Mouse (Mus musculus): ENCODE results near the gene Gdf11.
A peak's percentile ranks its signal among the peaks of the same experiment; 100 is the strongest.

The Gdf11 gene

DNA sequence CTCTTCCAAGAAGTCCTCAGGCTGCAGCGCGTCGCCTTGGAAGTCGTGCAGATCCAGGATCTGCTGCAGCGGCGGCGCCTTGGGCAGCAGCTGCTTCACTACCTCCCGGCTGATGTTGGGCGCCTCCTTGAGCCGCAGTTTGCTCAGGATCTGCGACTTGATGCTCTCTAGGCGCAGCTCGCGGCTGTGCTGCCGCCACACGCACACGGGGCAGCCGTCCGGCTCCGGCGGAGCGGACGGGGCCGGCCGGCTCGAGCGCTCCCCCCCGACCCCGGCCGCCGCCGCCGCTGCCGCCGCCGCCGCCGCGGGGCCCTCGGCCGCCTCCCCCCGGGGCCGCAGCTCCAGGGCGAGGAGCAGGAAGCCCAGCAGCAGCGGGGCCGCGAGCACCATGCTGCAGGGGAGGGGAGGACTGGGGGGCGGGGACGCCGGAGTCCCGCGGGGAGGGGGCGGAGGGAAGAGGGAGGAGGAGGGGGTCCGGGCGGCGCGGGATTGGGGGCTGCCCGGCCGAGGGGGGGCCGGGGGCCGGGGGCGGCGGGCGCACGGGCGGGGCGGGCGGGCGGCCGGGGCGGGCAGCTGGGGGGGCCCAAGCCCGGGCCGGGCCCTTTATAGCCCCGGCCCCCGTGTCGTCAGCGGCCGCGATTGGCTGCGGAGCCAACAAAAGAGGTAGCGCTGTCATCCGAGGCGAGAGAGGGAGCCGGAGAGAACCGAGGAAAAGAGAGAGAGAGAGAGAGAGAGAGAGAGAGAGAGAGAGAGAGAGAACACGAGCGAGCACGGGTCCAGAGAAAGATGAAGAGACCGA is at the start of gene Gdf11:
TSS of gene Gdf11 (minus strand) at position 423 of the 799 bp plus-strand sequence.
- DNase-seq (ENCODE audit: low read depth, low spot score): peak; percentile 66

DNA sequence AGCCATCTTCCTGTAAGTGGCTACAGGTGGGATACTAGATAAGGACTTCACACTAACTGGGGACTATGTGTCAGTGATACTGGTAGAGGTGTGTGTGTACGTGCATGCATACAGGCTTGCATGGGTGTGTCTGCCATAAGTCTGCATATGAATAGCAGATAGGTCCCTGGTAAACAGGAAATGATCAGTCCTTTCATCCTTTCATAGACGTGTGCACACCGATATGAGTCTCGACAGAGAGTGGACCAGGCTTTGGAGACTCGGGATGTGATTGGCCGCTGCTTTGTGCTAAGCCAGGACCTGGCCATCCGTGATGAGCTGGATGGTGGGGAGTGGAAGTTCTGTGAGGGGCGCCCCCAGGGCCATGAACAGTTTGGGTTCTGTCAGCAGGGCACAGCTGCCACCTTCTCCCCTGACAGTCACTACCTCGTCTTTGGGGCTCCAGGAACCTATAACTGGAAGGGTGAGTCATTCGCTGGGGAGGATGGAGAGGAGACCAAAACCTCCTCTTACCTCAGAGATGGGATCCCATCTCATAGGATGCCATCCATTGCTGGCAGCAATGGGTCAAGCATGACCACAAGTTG is 49.0 kb upstream of the Gdf11 start:
- DNase-seq (ENCODE audit: low read depth, low spot score): no peak

DNA sequence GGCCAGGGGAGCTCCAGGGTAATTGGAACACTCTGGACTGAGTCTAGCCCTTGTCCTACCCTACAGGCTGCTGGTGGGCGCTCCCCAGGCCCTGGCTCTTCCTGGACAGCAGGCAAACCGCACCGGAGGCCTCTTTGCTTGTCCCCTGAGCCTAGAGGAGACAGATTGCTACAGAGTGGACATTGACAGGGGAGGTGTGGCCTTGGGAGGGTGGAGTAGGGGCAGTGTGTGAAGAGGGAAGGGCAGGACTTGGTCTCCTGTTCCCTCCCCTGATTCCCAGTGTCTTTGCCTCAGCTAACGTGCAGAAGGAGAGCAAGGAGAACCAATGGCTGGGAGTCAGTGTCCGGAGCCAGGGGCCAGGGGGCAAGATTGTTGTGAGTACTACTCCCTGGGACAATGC is 47.5 kb upstream of the Gdf11 start:
- no peak for DNase-seq (ENCODE audit: low read depth, low spot score)

DNA sequence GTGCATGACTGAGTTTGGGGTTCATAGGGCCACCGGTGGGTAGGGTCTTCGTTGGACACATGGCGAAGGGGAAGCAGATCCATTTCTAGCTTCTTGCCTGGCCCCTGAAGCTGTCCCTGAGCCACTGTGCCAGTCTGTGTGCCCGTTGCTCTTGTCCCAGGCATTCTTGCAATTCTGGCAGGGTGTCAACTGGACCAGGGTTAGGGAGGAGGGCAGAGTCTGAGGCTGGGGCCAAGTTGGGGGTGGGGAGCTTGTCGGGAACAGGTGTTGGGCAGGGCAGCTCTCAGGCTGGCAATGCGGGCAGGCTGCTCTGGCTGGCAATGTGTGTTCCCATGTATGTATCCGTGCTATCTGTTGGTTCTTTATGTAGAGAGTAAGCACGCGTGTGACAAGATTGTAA is 46.9 kb upstream of the Gdf11 start:
- no peak for DNase-seq (ENCODE audit: low read depth, low spot score)

DNA sequence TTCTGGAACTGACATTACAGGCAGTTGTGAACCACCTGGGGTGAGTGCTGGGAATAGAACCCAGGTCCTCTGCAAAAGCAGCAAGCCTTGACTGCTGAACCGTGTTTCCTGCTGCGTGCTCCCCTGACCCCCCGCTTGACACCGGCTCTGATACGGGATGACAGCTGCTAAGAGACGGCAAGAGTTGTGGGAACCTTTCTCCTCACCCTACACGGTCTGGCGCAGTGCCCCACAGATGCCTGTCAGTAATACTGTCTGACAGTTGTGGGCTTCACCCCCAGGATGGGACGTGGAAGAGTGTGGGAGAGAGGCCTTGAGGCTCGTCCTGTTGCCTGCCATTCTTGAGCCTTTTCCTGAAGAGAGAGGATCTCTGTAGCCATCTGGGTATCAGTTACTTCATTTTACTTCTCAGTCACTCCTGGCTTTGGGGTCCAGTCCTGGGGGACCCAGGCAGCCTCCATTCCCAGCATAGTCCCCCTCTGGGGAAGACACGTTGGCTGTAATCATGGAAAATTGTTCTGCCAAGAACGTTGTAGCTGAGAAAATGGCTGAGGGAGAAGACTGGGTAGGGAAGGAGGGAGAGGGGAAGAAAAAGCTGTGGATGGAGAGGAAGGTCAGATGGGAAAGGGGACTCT is 46.4 kb upstream of the Gdf11 start:
- DNase-seq (ENCODE audit: low read depth, low spot score): no peak

DNA sequence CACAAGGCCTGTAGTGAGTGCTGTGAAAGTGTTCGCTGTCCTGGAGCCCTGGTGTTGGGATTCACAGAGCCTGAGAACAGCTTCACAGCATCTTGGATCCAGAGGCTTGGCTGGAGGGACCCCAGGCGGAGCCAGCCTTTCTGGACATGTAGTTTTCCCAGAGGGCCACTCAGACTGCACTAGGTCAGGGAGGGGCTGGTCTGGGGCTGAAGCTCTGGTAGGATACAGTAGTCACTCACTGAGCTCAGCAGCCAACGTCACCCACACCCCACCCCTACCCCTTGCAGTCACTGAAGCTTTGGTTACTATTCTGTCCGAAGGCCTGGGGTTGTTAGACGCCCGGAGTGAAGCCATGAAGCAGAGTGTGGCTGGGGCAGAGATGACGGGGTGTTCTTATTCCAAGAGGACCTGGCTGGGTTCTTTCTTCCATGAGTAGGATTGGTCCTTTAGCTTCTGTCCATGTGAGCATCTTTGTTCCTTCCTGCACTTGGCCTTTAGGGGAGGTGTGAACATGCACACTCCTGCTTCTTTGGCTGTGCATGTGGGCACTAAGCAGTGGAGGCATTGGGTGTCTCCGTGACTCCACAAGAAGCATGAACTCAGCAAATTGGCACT is 44.4 kb upstream of the Gdf11 start:
- DNase-seq (ENCODE audit: low read depth, low spot score): no peak

DNA sequence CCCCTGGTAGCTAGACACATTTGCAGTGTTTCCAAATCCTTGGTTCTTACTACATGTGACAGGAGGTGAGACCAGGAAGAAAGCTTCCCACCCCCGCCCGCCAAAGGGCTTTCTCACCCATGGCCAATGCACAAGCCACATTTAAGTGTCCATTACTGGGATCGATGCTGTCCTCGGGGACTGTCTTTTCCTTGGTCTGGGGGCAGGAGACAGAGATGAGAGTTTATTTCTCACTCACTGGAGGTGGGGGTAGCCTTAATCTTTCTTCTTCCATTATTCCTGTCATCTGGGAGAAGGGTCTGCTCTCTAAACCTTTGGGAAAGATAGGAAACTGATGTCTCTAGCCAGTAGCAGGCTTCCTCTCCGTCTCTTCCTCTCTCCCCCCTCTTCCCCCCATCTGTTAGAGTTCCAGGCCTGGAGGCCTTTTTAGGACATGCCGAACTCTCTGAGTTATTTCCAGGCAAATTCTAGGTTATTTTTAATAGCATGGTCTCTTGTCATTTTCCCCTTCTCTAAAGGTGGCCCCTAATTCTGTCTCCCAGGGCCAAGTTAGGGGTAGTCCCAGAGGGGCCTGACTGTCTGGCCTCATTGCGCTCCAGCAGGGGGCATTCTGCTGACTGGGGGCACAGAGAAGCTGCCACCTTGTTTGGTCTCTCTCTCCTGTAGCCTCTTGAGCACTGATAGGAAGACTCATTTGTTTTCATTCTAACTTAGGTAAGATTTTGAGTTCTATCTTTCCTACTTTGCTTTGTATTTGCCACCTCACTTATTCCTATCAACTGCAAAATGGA is 43.7 kb upstream of the Gdf11 start:
- DNase-seq (ENCODE audit: low read depth, low spot score): no peak

DNA sequence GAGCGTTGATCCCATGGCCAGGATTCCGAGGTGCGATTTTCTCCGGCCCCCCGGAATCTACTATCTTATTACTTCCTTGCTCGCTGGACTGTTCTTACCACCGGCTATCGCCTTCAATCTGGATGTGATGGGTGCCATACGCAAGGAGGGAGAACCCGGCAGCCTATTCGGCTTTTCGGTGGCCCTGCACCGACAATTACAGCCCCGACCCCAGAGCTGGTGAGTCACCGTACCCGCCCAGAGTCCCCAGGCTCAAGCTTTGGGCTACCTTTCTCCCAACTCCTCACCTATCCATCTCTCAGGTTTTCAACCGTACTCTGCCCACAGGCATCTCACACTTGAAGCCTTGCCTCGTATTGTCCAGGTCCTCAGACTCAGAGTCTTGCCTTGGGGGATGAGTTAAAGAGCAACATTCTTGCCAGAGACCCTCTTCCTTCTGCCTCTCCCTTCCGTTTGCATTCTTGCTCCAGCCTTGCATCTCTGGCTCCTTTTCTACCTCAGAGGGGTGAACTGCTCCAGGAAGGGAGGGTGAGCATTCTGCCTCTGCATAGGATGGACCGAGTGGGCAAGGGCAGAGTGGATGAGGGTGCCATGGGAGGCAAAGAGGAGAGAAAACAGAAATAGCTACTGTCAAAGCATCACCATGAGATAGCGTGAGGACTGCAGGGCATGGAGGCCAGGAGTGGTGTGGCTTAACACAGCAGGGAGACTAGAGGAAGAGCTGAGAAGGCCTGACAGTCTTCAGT is 42.6 kb upstream of the Gdf11 start:
- no peak for DNase-seq (ENCODE audit: low read depth, low spot score)

DNA sequence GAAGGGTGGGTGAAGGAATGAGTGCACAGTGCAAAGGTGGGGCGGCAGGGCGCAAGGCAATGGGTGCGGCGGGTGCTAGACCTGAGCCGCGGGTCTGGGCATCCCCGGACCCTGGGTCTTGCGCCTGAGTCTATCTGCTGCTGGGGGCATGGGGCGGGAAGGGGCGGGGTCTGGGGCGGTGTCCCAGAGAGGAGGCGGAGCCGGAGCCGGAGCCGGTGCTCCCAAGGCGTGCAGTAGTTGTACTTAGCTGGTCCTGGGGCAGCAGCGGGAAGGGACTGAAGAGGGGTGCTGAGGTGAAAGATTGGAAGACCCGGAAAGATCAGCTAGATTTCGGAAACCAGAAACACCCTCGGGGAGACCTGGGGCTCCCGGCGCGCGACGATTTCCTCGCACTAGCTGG is 42.1 kb upstream of the Gdf11 start, which contains the start of gene Itga7:
TSS of gene Itga7 (plus strand) at position 245 of the 400 bp plus-strand sequence.
- peak; percentile 62 for DNase-seq (ENCODE audit: low read depth, low spot score)

DNA sequence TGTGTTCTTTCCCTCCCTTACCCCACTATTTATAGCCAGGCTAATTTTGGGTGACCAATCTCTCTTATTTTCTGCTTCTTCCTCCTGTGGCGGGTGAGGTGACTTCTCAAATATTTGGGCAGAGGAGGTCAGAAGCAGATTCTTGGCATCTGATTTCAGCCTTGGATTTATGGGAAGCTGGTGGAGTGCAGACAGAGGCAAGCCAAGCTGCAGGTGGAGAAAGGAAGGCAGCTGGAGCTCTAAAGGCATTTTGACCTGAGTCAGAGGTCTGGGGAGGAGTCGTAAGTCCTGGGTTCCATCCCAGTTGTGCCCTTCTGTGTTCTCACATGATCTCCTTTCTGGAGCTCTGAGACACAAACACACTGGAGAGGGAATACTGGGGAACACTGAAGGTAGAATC is 39.9 kb upstream of the Gdf11 start:
- DNase-seq (ENCODE audit: low read depth, low spot score): no peak

DNA sequence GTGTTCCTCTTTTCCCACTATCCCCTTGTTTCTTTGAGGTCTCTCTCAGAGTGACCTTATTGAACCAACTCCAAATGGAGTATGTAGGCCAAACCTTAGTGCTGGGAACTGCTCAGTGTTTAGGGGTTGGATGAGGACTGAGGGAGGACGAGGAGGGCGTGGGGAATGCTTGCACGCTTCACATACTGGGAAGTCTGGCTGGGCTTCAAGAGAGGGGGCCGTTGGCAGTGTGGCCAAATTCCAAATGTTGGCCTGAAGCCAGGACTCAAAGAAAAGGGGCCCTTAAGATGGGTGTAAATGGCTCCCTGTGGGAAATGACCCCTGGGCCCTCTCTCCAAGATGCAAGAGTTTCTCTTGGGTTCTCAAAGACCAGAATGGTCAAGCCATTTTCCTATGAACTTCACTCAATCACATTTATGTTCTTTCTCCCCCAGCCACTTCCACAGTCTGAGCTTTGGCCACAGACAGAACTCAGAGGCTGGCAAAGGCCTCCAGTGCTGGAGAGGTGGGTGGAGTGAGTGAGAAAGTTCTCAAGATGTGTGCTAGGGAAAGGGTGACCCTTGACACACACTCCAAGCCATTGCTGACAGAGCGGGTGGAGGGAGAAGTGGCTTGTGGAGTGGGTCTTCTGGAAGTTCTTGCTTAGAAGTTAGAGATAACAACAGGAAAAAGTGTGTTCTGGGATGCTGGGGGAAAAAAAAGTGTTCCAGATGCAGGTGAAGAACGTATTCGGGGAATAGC is 38.3 kb upstream of the Gdf11 start:
- no peak for DNase-seq (ENCODE audit: low read depth, low spot score)

DNA sequence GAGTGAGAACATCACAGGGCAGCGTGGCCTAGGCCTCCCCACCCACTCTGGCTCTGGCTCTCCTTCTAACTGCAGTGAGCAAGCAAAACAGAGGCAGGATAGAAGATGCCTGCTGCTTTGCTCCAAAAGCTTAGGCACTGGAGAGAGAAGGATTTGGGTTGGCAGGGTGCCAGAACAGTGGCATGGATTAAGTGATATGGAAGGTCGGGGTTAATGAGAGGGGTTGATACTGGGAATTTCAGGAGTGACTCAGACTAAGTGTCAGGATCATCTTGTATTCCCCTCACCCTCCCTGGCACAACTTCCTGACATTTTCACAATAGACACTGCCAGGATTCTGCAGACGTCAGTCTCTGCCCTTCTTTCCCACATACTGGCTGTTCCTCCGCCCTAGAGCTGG is 36.8 kb upstream of the Gdf11 start:
- DNase-seq (ENCODE audit: low read depth, low spot score): no peak

DNA sequence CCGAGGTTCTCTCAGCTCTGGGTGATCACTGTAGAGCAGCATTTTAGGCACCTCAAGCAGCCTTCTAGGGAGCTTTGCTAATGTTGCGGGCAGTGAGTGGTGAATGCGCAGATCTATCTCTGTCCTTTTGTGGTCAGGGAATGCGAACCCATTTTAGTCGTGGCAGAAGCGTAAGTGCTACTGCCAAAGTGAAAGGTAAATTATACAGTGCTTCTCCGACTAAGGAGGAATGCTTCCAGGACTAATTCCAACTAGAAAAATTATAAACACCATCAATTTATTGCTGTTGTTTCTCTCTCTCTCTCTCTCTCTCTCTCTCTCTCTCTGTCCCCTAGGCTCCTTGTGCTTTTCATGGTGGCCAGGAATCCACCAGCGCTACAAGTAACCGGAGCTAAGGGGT is 32.4 kb upstream of the Gdf11 start, which contains the start of gene Bloc1s1:
TSS of gene Bloc1s1 (minus strand) at position 101 of the 400 bp plus-strand sequence.
- DNase-seq (ENCODE audit: low read depth, low spot score): no peak

DNA sequence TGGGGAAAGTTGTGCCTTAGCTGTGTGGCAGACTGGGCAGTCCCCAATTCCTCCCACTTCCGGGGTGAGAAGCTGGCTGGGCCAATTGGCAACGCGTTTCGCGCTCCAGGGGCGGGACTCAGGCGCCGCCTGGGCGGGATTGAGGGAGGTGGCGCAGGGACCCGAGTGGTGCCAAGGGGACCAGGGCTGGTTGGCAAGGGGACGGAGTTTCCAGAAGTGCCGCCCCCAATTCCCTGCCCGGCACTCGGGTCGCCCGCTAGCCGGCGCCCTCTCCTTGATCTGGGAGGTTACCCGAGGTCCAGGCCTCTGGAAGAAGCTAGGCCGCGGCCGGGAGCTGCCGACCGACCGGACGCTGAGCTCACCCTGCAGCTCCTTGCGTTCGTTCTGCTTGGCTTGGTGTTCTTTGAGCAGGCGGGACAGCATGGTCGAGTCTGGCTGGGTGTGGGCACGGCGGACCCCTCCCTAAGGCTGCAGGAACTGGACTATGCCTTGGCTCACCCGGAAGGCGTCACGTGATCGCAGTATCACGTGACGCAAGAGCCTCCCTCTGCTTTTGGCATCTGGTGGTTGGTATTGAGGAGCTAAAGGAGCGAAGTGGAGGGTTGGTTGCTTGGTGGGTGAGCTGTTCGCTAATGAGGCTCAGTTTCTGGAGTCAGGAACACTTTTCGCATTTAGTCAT is 31.6 kb upstream of the Gdf11 start:
- DNase-seq (ENCODE audit: low read depth, low spot score): peak; percentile 84

DNA sequence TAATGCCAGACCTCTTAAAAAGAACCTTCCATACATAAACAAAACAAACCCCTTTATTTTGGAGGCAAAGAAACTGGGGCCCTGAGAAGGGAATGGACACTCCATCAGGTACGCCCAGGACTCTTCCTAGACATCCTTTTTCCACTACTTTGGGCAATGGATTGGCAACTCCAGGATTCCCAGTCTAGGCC is 31.2 kb upstream of the Gdf11 start, which contains the start of gene Rdh5:
TSS of gene Rdh5 (minus strand) at position 67 of the 191 bp plus-strand sequence.
- no peak for DNase-seq (ENCODE audit: low read depth, low spot score)

DNA sequence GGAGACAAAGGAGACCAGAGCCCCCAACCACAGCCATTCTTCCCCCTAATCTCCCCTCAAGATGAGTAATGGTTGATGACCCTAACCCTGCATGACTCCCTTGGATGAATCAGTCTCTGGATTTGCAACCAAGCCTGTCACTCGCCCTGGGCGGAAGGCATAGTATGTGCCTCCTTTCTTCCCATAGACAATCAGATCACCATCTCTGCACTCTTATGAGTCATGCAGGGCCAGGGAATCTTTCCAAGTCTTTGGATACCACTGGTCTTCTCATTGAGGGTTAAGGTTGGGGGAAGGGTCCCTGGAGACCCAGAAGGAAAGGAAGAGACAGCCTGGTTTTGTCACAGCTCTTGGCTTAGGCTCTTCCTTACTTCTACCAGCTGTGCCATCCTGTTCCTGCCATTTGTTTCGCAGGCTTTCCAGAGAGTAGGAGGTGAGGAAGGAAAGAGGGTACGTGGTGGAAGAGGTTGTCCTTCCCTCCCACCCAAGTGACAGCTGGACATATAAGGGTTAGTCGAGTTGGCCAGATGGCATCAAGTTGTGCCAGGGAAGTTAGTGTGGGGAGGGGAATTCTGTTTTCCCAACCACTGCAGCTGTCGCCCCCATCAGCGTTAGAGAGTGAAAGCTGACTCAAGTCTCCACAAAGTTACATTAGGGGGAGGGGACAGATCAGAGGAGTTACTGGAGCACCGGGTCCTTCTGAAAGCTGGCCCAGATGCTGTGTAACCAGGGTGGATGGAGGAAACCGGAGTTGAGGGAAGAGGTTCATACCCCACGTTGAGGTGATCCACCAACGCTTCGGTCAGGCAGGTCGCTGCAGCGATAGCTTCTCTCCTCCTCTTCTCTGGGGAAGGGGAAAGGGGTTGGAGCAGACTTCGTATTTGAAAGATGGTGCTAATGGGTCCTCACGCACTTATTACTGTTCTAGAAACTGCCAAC is 30.6 kb upstream of the Gdf11 start:
- no peak for DNase-seq (ENCODE audit: low read depth, low spot score)

DNA sequence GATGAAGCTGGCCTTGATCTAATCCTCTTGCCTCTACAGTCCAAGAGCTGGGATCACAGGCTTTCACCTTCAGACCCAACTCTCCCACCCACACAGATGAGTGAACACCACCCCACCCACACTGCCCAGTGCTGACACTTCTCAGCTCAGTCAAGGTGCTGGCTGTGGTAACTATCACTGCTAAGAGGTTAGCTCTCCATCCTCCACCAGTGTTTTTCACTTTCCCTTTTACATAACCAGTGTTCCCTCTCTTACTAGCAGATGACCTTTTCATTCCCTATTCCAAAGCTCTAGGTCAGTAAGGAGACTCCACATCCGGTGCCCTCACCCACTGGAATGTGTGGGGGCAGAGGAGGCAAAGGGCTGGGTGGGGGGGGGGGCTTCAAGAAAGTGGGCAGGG is 29.7 kb upstream of the Gdf11 start:
- no peak for DNase-seq (ENCODE audit: low read depth, low spot score)

DNA sequence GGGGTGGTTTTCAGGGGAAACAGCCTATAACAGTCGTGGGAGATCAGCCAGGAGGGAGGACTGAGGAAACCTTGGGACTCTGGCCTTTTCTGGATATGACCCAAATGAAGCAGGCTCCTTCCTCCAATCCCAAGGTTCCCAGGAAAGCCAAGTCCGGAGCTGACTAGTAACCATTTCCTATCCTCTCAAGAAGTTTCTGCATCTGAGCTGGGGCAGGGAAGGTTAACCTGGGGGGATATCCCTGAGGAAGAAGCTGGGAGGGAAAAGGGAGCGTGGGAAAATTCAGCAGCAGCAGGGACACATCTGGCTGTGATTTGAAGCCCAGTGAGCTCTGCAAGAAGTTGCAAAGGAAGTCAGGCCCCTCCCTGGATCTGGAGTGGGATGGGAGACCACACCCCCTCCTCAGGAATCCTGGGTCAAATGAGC is 29.2 kb upstream of the Gdf11 start:
- no peak for DNase-seq (ENCODE audit: low read depth, low spot score)

DNA sequence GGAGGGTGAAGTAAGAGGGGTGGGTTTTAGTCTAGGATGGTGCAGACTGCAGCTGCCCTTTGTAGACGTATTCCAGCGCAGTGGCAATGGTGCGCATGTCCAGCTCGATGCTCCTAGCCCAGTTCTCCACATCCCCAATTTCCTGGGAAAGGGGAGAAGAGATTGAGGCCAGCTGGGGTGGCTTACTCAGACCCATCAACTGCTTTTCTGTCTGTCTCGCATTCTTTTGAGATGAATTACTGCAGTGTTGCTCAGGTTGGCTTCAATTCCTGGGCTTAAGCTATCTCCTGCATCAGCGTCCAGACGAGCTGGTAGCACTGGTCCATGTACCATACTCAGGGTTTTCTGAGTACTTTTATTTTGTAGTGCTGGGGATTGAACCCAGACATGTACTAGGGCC is 28.4 kb upstream of the Gdf11 start:
- no peak for DNase-seq (ENCODE audit: low read depth, low spot score)

All from ES-CJ7 (cell line).